Mouse (Mus musculus) heart, embryonic 16.5 days (tissue): ENCODE results near the gene Man2a1. TPM values are rescaled to one million over a fixed set of nuclear protein-coding genes. Genes with fewer than 3 reads are reported as not detected.
A peak's percentile ranks its signal among the peaks of the same experiment; 100 is the strongest.

ENCODE experiments used
- ATAC-seq: fragments of 200-750 bp; cut with Nextera tagmentation; replicated peaks from 2 replicates; pipeline ENCODE4 v1.8.0; 2017; ENCODE audit warnings: moderate number of reproducible peaks; ENCODE audit not compliant: insufficient read depth, low FRiP score; ENCODE audit errors: extremely low read depth
- H3K27ac ChIP-seq: fragments of 300-500 bp; sonication (generic); 2 replicates; pipeline ENCODE4 v1.5.1; 2014; ENCODE audit warnings: mild to moderate bottlenecking, low read length, control low read depth, moderate library complexity
- H3K27me3 ChIP-seq: fragments of 300-500 bp; sonication (generic); 2 replicates; pipeline ENCODE4 v1.6.1; 2014; ENCODE audit warnings: low read length, mixed read lengths; ENCODE audit not compliant: control insufficient read depth, insufficient read depth
- H3K36me3 ChIP-seq: fragments of 300-500 bp; sonication (generic); 2 replicates; pipeline ENCODE4 v1.6.1; 2014; ENCODE audit not compliant: control insufficient read depth, insufficient read depth
- H3K4me1 ChIP-seq: fragments of 300-500 bp; sonication (generic); 2 replicates; pipeline ENCODE4 v1.6.1; 2014; ENCODE audit warnings: low read length, mixed read lengths; ENCODE audit not compliant: control insufficient read depth, insufficient read depth
- H3K4me2 ChIP-seq: fragments of 300-500 bp; sonication (generic); 2 replicates; pipeline ENCODE4 v1.6.1; 2014; ENCODE audit warnings: low read depth, mild to moderate bottlenecking, control low read depth, low read length
- H3K4me3 ChIP-seq: fragments of 300-500 bp; sonication (generic); 2 replicates; pipeline ENCODE4 v1.5.1; 2014; ENCODE audit warnings: mild to moderate bottlenecking, control low read depth, low read length
- H3K9ac ChIP-seq: fragments of 300-500 bp; sonication (generic); 2 replicates; pipeline ENCODE4 v1.6.1; 2014; ENCODE audit warnings: low read length, control low read depth
- H3K9me3 ChIP-seq: fragments of 300-500 bp; sonication (generic); replicated peaks from 2 replicates; pipeline ENCODE4 v1.6.1; 2016; ENCODE audit warnings: low read length; ENCODE audit not compliant: control insufficient read depth
- WGBS: fragments of 180-500 bp; shearing (Covaris S2); extraction: QIAGEN DNeasy Blood & Tissue Kit; methylation state at CpG from one replicate; pipeline ENCODE4 v1.1.7; 2014; 5-methylcytosine and 5-hydroxymethylcytosine counted together
- polyA plus RNA-seq: library from polyadenylated mRNA; unstranded; fragments of >200 nt; fragmentation: Nextera tagmentation; extraction: Ambion mirVana; gene quantifications from 2 replicates; pipeline ENCODE4 v1.2.1, GENCODE M21; 2015

Gene Man2a1
- polyA plus RNA-seq, 1 experiment from 2014 or later, result 6.9 TPM

GRCm38 (mm10) chr17:64617838-64618237 is 17.3 kb downstream of the Man2a1 start:
- Histone ChIP-seq H3K4me3 (no peak overlapping the region), H3K9me3 (no peaks in the 10 kb centered on the region), H3K4me2 (no peak overlapping the region), H3K36me3 (no peaks in the 10 kb centered on the region), H3K27ac (no peak overlapping the region), H3K9ac (no peak overlapping the region), H3K27me3 (no peaks in the 10 kb centered on the region), H3K4me1 (peaks cover 26% of the 10 kb centered on the region)
- 31% methylated on average over 4 of the region's 4 CpGs for WGBS
- peak; percentile 30; the same call in 1 of the 2 replicates for ATAC-seq

GRCm38 (mm10) chr17:64618996-64619395 is 18.5 kb downstream of the Man2a1 start:
- no peaks in the 10 kb centered on the region for H3K9me3 ChIP-seq
- no peak for ATAC-seq
- WGBS, result 73% methylated on average over 4 of the region's 4 CpGs
- H3K4me1 ChIP-seq, result peaks cover 26% of the 10 kb centered on the region
- no peak overlapping the region for H3K27ac ChIP-seq
- no peaks in the 10 kb centered on the region for H3K36me3 ChIP-seq
- no peak overlapping the region for H3K9ac ChIP-seq
- no peak overlapping the region for H3K4me3 ChIP-seq
- no peak overlapping the region for H3K4me2 ChIP-seq
- H3K27me3 ChIP-seq, result no peaks in the 10 kb centered on the region

- H3K4me2 ChIP-seq, result no peak overlapping the region
- H3K27ac ChIP-seq, result 0 out of 2 replicates have a peak overlapping the region, but pooled peaks have one; percentile 19
- no peak for ATAC-seq
- H3K9ac ChIP-seq, result no peak overlapping the region
- H3K9me3 ChIP-seq, result no peaks in the 10 kb centered on the region
- WGBS, result 39% methylated on average over 9 of the region's 9 CpGs
- no peak overlapping the region for H3K4me3 ChIP-seq
- no peaks in the 10 kb centered on the region for H3K27me3 ChIP-seq
- H3K4me1 ChIP-seq, result peaks cover 26% of the 10 kb centered on the region
- no peaks in the 10 kb centered on the region for H3K36me3 ChIP-seq
These were observed 19.6 kb downstream of the Man2a1 start for GRCm38 (mm10) chr17:64620135-64620534.

- Histone ChIP-seq H3K4me1 (peaks cover 23% of the 10 kb centered on the region), H3K27ac (0 out of 2 replicates have a peak overlapping the region, but pooled peaks have one; percentile 19), H3K27me3 (no peaks in the 10 kb centered on the region), H3K4me2 (no peak overlapping the region), H3K36me3 (peaks cover 3% of the 10 kb centered on the region; the same call in 1 of the 2 replicates), H3K9me3 (no peaks in the 10 kb centered on the region), H3K4me3 (no peak overlapping the region), H3K9ac (no peak overlapping the region)
- 74% methylated on average over 3 of the region's 3 CpGs for WGBS
- ATAC-seq, result no peak
These were observed 20.1 kb downstream of the Man2a1 start for GRCm38 (mm10) chr17:64620627-64621026.

- ATAC-seq, result no peak
- Histone ChIP-seq H3K36me3 (peaks cover 7% of the 10 kb centered on the region), H3K4me1 (peaks cover 22% of the 10 kb centered on the region), H3K4me2 (no peak overlapping the region), H3K27ac (no peak overlapping the region), H3K9ac (no peak overlapping the region), H3K4me3 (no peak overlapping the region), H3K9me3 (no peaks in the 10 kb centered on the region), H3K27me3 (no peaks in the 10 kb centered on the region)
- 63% methylated on average over 8 of the region's 8 CpGs for WGBS
These were observed 20.7 kb downstream of the Man2a1 start for GRCm38 (mm10) chr17:64621226-64621625.

- Histone ChIP-seq H3K4me3 (no peak overlapping the region), H3K9me3 (no peaks in the 10 kb centered on the region), H3K27me3 (no peaks in the 10 kb centered on the region), H3K4me2 (peak overlapping the region; percentile 31; the same call in 1 of the 2 replicates), H3K4me1 (peaks cover 21% of the 10 kb centered on the region), H3K9ac (no peak overlapping the region), H3K36me3 (peaks cover 12% of the 10 kb centered on the region), H3K27ac (peak overlapping the region; percentile 59)
- 80% methylated on average over 9 of the region's 9 CpGs for WGBS
- ATAC-seq, result no peak
These were observed 21.3 kb downstream of the Man2a1 start for GRCm38 (mm10) chr17:64621649-64622351.

GRCm38 (mm10) chr17:64622352-64622886 is 21.9 kb downstream of the Man2a1 start:
- Histone ChIP-seq H3K27ac (peak overlapping the region; percentile 59), H3K4me3 (no peak overlapping the region), H3K9ac (no peak overlapping the region), H3K36me3 (peaks cover 14% of the 10 kb centered on the region), H3K4me2 (peak overlapping the region; percentile 31; the same call in 1 of the 2 replicates), H3K4me1 (peaks cover 18% of the 10 kb centered on the region), H3K9me3 (no peaks in the 10 kb centered on the region), H3K27me3 (no peaks in the 10 kb centered on the region)
- ATAC-seq, result peak; percentile 63; the same call in 1 of the 2 replicates
- WGBS, result 69% methylated on average over 11 of the region's 11 CpGs

- WGBS, result 89% methylated on average over 15 of the region's 15 CpGs
- no peak overlapping the region for H3K4me2 ChIP-seq
- no peak overlapping the region for H3K9ac ChIP-seq
- ATAC-seq, result no peak
- no peak overlapping the region for H3K4me3 ChIP-seq
- no peaks in the 10 kb centered on the region for H3K27me3 ChIP-seq
- H3K4me1 ChIP-seq, result peaks cover 7% of the 10 kb centered on the region
- no peak overlapping the region for H3K27ac ChIP-seq
- peaks cover 14% of the 10 kb centered on the region for H3K36me3 ChIP-seq
- H3K9me3 ChIP-seq, result no peaks in the 10 kb centered on the region
These were observed 23.9 kb downstream of the Man2a1 start for GRCm38 (mm10) chr17:64624439-64624838.

- H3K27ac ChIP-seq, result no peak overlapping the region
- H3K9ac ChIP-seq, result no peak overlapping the region
- no peak overlapping the region for H3K4me2 ChIP-seq
- H3K4me3 ChIP-seq, result no peak overlapping the region
- H3K9me3 ChIP-seq, result no peaks in the 10 kb centered on the region
- ATAC-seq, result no peak
- 75% methylated on average over 5 of the region's 5 CpGs for WGBS
- H3K36me3 ChIP-seq, result peaks cover 18% of the 10 kb centered on the region
- H3K4me1 ChIP-seq, result no peaks in the 10 kb centered on the region; the same call in 1 of the 2 replicates
- H3K27me3 ChIP-seq, result no peaks in the 10 kb centered on the region
These were observed 28.3 kb downstream of the Man2a1 start for GRCm38 (mm10) chr17:64628796-64629195.
